Mouse (Mus musculus) forebrain, embryonic 14.5 days (tissue): ENCODE data around the gene Dtnbp1. TPM values are rescaled to one million over a fixed set of nuclear protein-coding genes. Genes with fewer than 3 reads are reported as not detected.

Experiments
- ATAC-seq: fragments of 200-750 bp; cut with Nextera tagmentation; 2 replicates; pipeline ENCODE4 v1.8.0; 2017; ENCODE audit warnings: mild to moderate bottlenecking, moderate library complexity
- DNase-seq: peaks from one replicate; pipeline ENCODE4 v3.0.0-alpha.2; 2015; ENCODE audit warnings: low spot score
- H3K27ac ChIP-seq: fragments of 300-500 bp; sonication (generic); 2 replicates; pipeline ENCODE4 v1.5.1; 2014; ENCODE audit warnings: low read depth, mild to moderate bottlenecking, control low read depth, low read length, moderate library complexity
- H3K27me3 ChIP-seq: fragments of 300-500 bp; sonication (generic); replicated peaks from 2 replicates; pipeline ENCODE4 v1.6.1; 2014; ENCODE audit warnings: low read length, control low read depth, mixed read lengths; ENCODE audit not compliant: control insufficient read depth, insufficient read depth
- H3K36me3 ChIP-seq: fragments of 300-500 bp; sonication (generic); 2 replicates; pipeline ENCODE4 v1.6.1; 2014; ENCODE audit warnings: low read length, control low read depth; ENCODE audit not compliant: control insufficient read depth, insufficient read depth
- H3K4me1 ChIP-seq: fragments of 300-500 bp; sonication (generic); 2 replicates; pipeline ENCODE4 v1.6.1; 2014; ENCODE audit warnings: antibody characterized with exemption, low read length, control low read depth; ENCODE audit not compliant: control insufficient read depth, insufficient read depth
- H3K4me2 ChIP-seq: fragments of 300-500 bp; sonication (generic); 2 replicates; pipeline ENCODE4 v1.6.1; 2014; ENCODE audit warnings: mild to moderate bottlenecking, control low read depth, low read length
- H3K4me3 ChIP-seq: fragments of 300-500 bp; sonication (generic); 2 replicates; pipeline ENCODE4 v1.5.1; 2014; ENCODE audit warnings: low read depth, low read length, control low read depth
- H3K9ac ChIP-seq: fragments of 300-500 bp; sonication (generic); 2 replicates; pipeline ENCODE4 v1.6.1; 2014; ENCODE audit warnings: mild to moderate bottlenecking, low read length, control low read depth, moderate library complexity
- H3K9me3 ChIP-seq: fragments of 300-500 bp; sonication (generic); replicated peaks from 2 replicates; pipeline ENCODE4 v1.6.1; 2016; ENCODE audit warnings: low read length, control low read depth, mixed read lengths; ENCODE audit not compliant: control insufficient read depth
- WGBS: fragments of 180-500 bp; shearing (Covaris S2); extraction: QIAGEN DNeasy Blood & Tissue Kit; methylation state at CpG from one replicate; pipeline ENCODE4 v1.1.7; 2014; 5-methylcytosine and 5-hydroxymethylcytosine counted together
- polyA plus RNA-seq: library from polyadenylated mRNA; unstranded; fragments of >200 nt; fragmentation: Nextera tagmentation; extraction: Ambion mirVana; gene quantifications from 2 replicates; pipeline ENCODE4 v1.2.1, GENCODE M21; 2014

Gene Dtnbp1
- polyA plus RNA-seq, 1 experiment from 2014 or later = 122 TPM

DNA sequence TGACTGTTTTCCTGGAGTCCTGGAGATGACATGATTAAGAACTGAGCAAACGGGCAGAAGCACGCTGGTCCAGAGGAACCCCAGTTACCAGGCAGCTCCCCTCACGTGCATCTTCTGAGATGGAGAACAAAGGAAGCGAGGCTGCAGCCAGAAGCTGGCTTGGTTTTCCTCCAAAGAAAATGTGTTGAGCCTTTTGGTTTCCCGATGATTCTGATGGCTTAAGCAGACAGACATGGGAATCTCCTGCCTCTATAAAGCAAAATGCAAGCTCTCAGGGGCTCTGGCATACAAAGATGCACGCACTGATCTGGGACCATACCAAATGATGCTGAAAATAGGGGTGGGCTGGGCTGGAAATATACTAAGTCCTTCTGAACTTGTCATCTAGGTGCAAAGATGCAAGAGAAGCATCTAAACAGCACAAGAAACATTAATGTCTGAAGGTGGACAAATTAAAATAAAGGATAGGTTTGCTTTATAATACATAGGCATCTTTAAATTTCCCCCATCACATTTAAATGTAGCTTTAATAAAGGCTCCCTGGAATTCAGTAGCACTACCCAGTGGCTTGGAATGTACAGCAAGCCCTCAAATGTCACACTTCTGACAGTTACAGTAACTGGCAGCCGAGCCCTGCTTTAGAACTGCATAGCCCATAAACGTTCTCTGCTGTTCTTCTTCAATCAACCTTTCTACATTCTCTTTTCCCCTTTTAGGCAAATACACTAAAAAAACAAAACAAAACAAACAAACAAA lies 54.9 kb downstream of the Dtnbp1 start:
- ATAC-seq (peak; percentile 80), DNase-seq (peak; percentile 90)
- no peaks in the 10 kb centered on the region for H3K27me3 ChIP-seq
- peak overlapping the region; percentile 68 for H3K9ac ChIP-seq
- 2% methylated on average over 8 of the region's 8 CpGs for WGBS
- no peaks in the 10 kb centered on the region for H3K9me3 ChIP-seq
- H3K27ac ChIP-seq = peak overlapping the region; percentile 88
- H3K4me2 ChIP-seq = peak overlapping the region; percentile 53
- H3K4me1 ChIP-seq = peaks cover 23% of the 10 kb centered on the region
- H3K36me3 ChIP-seq = no peaks in the 10 kb centered on the region
- H3K4me3 ChIP-seq = peak overlapping the region; percentile 36

DNA sequence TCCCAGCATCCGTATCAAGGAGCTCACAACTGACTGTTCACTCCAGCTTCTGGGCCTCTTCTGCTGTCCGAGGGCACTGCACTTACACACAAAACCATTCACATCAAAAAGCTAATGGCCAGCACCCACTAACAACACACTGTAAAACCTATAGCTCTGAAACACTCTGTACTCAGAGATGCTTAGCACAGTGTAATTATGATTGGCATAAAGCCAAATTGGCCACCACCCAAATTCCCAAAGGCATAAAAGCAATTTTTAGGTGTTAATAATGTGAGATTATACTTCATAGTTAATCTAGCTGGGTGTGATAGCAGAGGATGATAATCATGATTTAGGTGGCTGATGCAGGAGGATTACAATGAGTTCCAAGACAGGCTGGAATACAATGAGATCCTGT lies 58.3 kb downstream of the Dtnbp1 start:
- Histone ChIP-seq H3K9me3 (no peaks in the 10 kb centered on the region), H3K4me2 (no peak overlapping the region), H3K4me1 (peaks cover 23% of the 10 kb centered on the region), H3K27me3 (no peaks in the 10 kb centered on the region), H3K36me3 (no peaks in the 10 kb centered on the region), H3K9ac (no peak overlapping the region), H3K27ac (no peak overlapping the region; the same call in 1 of the 2 replicates), H3K4me3 (no peak overlapping the region)
- 39% methylated on average over 2 of the region's 2 CpGs for WGBS
- peak; percentile 30; the same call in 1 of the 2 replicates for ATAC-seq
- DNase-seq = peak; percentile 80

GRCm38 (mm10) chr13:44939326-44940035 lies 62.5 kb downstream of the Dtnbp1 start:
- H3K9me3 ChIP-seq = no peaks in the 10 kb centered on the region
- no peaks in the 10 kb centered on the region for H3K27me3 ChIP-seq
- DNase-seq = no peak
- no peaks in the 10 kb centered on the region for H3K36me3 ChIP-seq
- H3K27ac ChIP-seq = no peak overlapping the region
- no peak overlapping the region for H3K4me3 ChIP-seq
- ATAC-seq = no peak
- WGBS = 72% methylated on average over 8 of the region's 8 CpGs
- no peak overlapping the region for H3K9ac ChIP-seq
- peaks cover 8% of the 10 kb centered on the region for H3K4me1 ChIP-seq
- no peak overlapping the region for H3K4me2 ChIP-seq

DNA sequence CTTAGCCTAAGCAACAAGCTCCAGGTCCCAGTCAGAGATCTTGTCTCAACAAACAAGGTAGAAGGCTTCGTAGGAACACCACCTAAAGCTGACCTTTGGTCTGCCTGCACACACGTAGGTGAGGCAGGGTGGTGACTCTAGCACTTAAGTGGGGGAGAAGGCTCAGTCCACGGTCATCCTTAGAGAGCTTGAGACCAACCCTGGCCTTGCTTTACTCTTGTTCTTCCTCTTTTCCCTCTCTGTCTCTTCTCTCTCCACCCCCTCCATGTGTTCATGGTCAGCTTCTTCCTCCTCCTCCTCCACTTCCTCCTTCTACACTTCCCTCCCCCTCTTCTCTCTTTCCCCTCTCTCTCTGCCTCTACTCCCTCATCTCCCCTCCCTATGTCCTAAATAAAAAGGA lies 64.3 kb downstream of the Dtnbp1 start:
- H3K9ac ChIP-seq = no peak overlapping the region
- H3K36me3 ChIP-seq = no peaks in the 10 kb centered on the region
- H3K4me2 ChIP-seq = no peak overlapping the region
- ATAC-seq = no peak
- H3K4me3 ChIP-seq = no peak overlapping the region
- 95% methylated on average over 3 of the region's 3 CpGs for WGBS
- H3K9me3 ChIP-seq = no peaks in the 10 kb centered on the region
- no peak overlapping the region for H3K27ac ChIP-seq
- no peak for DNase-seq
- peaks cover 9% of the 10 kb centered on the region for H3K4me1 ChIP-seq
- H3K27me3 ChIP-seq = no peaks in the 10 kb centered on the region

DNA sequence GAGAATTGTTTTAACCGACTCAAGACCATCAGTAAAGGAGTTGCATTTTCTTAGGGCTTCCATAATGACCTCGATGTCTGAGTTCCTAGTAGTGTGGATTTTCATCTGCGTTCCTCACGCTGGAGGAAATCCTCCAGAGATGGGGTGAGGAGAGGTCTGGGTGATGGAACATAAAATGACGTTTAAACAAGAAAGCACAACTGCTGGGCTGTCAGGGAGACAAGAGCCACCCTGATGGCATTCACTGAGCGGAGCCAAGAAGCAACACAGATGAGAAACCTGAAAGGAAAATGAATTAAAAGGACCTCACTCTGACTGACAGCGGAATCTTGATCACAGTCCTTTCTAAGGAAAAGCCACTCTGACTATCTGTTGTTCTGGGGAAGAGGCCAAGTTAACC lies 68.4 kb downstream of the Dtnbp1 start:
- Histone ChIP-seq H3K27me3 (no peaks in the 10 kb centered on the region), H3K4me3 (no peak overlapping the region), H3K9me3 (no peaks in the 10 kb centered on the region), H3K27ac (no peak overlapping the region), H3K36me3 (peaks cover 5% of the 10 kb centered on the region), H3K4me1 (peaks cover 12% of the 10 kb centered on the region), H3K9ac (no peak overlapping the region), H3K4me2 (no peak overlapping the region)
- ATAC-seq (no peak), DNase-seq (peak; percentile 19)
- 52% methylated on average over 7 of the region's 7 CpGs for WGBS

- no peaks in the 10 kb centered on the region for H3K9me3 ChIP-seq
- no peaks in the 10 kb centered on the region for H3K27me3 ChIP-seq
- 0 out of 2 replicates have a peak overlapping the region, but pooled peaks have one; percentile 4 for H3K9ac ChIP-seq
- ATAC-seq = no peak
- WGBS = 67% methylated on average over 18 of the region's 18 CpGs
- peak; percentile 28 for DNase-seq
- no peak overlapping the region for H3K27ac ChIP-seq
- H3K4me1 ChIP-seq = peaks cover 12% of the 10 kb centered on the region
- H3K4me2 ChIP-seq = no peak overlapping the region
- no peak overlapping the region for H3K4me3 ChIP-seq
- H3K36me3 ChIP-seq = peaks cover 5% of the 10 kb centered on the region
These were observed 69.4 kb downstream of the Dtnbp1 start for GRCm38 (mm10) chr13:44932307-44933264.

DNA sequence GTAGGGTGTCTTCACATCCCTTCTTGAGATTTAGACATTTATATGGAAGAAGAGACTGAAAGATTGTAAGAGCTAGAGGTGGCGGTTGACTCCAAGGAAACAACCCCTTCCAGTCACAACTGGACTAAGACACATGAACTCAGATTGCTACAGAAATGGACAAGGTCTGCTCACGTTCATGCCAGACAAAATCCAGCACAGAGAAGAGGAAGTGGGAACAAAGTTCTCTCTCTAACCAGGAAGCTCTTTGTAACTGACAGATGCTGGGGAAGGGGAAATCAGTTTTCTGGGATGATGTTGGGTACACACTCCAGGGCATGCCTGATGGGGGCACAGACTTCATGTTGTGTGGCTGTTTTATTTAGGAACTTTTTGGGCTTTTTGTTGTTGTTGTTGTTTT lies 75.6 kb downstream of the Dtnbp1 start:
- H3K4me2 ChIP-seq = no peak overlapping the region
- H3K27me3 ChIP-seq = no peaks in the 10 kb centered on the region
- no peak overlapping the region for H3K27ac ChIP-seq
- no peak overlapping the region for H3K4me3 ChIP-seq
- no peaks in the 10 kb centered on the region for H3K4me1 ChIP-seq
- WGBS = 81% methylated on average over 2 of the region's 2 CpGs
- H3K9me3 ChIP-seq = no peaks in the 10 kb centered on the region
- H3K36me3 ChIP-seq = peaks cover 42% of the 10 kb centered on the region
- no peak for ATAC-seq
- H3K9ac ChIP-seq = no peak overlapping the region
- no peak for DNase-seq

DNA sequence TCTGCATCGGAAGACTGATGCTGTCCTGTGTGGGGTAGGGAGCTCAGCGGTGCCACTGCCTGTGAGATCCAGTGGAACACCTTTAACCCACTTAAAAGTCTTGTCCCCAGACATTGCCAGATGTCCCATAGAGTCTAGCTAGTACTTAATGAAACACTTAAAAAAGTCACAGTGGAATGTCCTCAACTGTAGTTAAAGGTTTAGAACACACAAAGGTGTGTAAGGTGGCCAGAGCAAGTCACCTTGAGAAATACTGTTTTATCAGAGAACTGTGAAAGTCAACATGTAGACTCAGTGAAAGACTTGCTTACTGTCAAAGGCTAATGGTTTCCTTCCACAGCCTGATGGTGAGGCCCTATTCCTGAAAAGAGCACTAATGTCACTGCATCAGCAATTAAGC lies 76.8 kb downstream of the Dtnbp1 start:
- H3K9me3 ChIP-seq = no peaks in the 10 kb centered on the region
- DNase-seq (no peak), ATAC-seq (no peak)
- WGBS = 91% methylated on average over 2 of the region's 2 CpGs
- no peaks in the 10 kb centered on the region for H3K4me1 ChIP-seq
- no peak overlapping the region for H3K4me3 ChIP-seq
- H3K27ac ChIP-seq = no peak overlapping the region
- H3K36me3 ChIP-seq = peaks cover 53% of the 10 kb centered on the region
- no peaks in the 10 kb centered on the region for H3K27me3 ChIP-seq
- no peak overlapping the region for H3K9ac ChIP-seq
- no peak overlapping the region for H3K4me2 ChIP-seq
